Mouse (Mus musculus) heart, adult 2 months (tissue): ENCODE measurements around the gene Spns2.

Experiments used
- CTCF ChIP-seq: fragments of 200-600 bp; IDR thresholded peaks from 2 replicates; pipeline ENCODE4 v1.8.1; 2022; ENCODE audit warnings: antibody characterized with exemption, mild to moderate bottlenecking, moderate library complexity
- EP300 ChIP-seq: fragments of 200-500 bp; IDR thresholded peaks from 2 replicates; pipeline ENCODE4 v1.6.1; 2011; ENCODE audit warnings: low read depth, low read length, control low read depth; ENCODE audit not compliant: insufficient read depth
- POLR2A ChIP-seq: fragments of 200-500 bp; IDR thresholded peaks from 2 replicates; pipeline ENCODE4 v1.6.1; 2011; ENCODE audit warnings: mild to moderate bottlenecking, low read depth, low read length, control low read depth; ENCODE audit not compliant: insufficient read depth

DNA sequence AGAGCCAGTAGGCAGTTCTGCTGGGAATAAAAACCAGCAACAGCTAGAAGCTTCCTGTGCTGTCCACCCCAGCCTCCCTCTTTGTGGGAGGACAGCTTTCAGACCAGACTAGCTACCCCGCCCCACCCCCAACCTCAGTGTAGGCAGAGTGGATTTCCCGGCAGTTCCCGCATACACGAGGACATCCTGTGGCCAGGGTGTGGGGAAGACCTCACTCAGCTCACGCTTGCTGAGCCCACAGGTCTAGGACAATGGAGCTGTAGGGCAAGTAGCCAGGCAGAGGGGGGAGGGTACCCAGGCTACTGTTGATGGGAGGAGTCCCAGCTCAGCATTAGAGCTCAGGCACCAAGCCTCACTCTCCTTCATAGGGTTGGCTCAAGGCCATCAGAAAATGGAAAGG lies 20.5 kb downstream of the Spns2 start:
- TF ChIP-seq POLR2A (peak; percentile 46; the same call in 1 of the 2 replicates), CTCF (no peak), EP300 (peak; percentile 94)
